Mouse (Mus musculus) G1E (cell line): ENCODE measurements around the gene Tmem235.

Experiments used
- CTCF ChIP-seq: IDR thresholded peaks from 2 replicates; pipeline ENCODE4 v1.5.1; 2012; ENCODE audit warnings: low read depth, low read length, inconsistent platforms, mixed read lengths
- GATA1 ChIP-seq: IDR thresholded peaks from 2 replicates; pipeline ENCODE4 v1.6.1; 2012; ENCODE audit warnings: borderline replicate concordance, low read length, inconsistent platforms, mixed read lengths
- TAL1 ChIP-seq: conservative IDR thresholded peaks from 2 replicates; pipeline ENCODE4 v1.6.1; 2012; ENCODE audit warnings: low read depth, low read length, inconsistent platforms, mixed read lengths

GRCm38 (mm10) chr11:117820173-117820572, 40.4 kb upstream of the Tmem235 start:
- TF ChIP-seq CTCF (no peak), TAL1 (no peak), GATA1 (no peak)
